Comparison of ENCODE assay signal across 8 mouse cellular contexts in genomic region chr2:78048706-78049055, GRCm38 (mm10).
DNase-seq lines count a peak whose midpoint lies in the region; ATAC-seq lines count a peak whose summit lies in the region.

No protein-coding gene starts in this region.

- DNase-seq in kidney, adult 18-20 months, result no peak
- DNase-seq in forebrain, embryonic 14.5 days (ENCODE audit: low spot score), result no peak
- DNase-seq in right cerebral cortex, postnatal 4 days, result peak; percentile 13
- DNase-seq in MN1 (ENCODE audit: low spot score), result no peak

- peak; percentile 54; the same call in 1 of the 2 replicates for ATAC-seq in kidney, embryonic 14.5 days (ENCODE audit: low FRiP score, low TSS enrichment)
- peak; percentile 48 for ATAC-seq in forebrain, embryonic 14.5 days
- no peak; the same call in 1 of the 2 replicates for ATAC-seq in limb, embryonic 12.5 days (ENCODE audit: insufficient number of reproducible peaks, insufficient read depth, low FRiP score, low TSS enrichment, low read depth)
- ATAC-seq in inflammation-experienced regulatory T-cells, adult 6 months, result no peak

- peak overlapping the region; percentile 49 for H3K4me2 ChIP-seq in kidney, embryonic 14.5 days (replicated peaks; ENCODE audit: low read depth, low read length)
- peak overlapping the region; percentile 45 for H3K4me2 ChIP-seq in forebrain, embryonic 14.5 days (ENCODE audit: low read length)
- peak overlapping the region; percentile 45 for H3K4me2 ChIP-seq in limb, embryonic 12.5 days

- 60% methylated on average over 6 of the region's 6 CpGs for WGBS in kidney, embryonic 14.5 days
- WGBS in forebrain, embryonic 14.5 days, result 67% methylated on average over 6 of the region's 6 CpGs
- 74% methylated on average over 6 of the region's 6 CpGs for WGBS in limb, embryonic 12.5 days

- no peaks in the 10 kb centered on the region for H3K36me3 ChIP-seq in kidney, embryonic 14.5 days (ENCODE audit: control insufficient read depth, insufficient read depth, low read length)
- H3K36me3 ChIP-seq in forebrain, embryonic 14.5 days (ENCODE audit: control insufficient read depth, insufficient read depth, low read length), result no peaks in the 10 kb centered on the region
- H3K36me3 ChIP-seq in limb, embryonic 12.5 days, result no peaks in the 10 kb centered on the region

- H3K9ac ChIP-seq in kidney, embryonic 14.5 days (ENCODE audit: low read depth, low read length), result no peak overlapping the region
- H3K9ac ChIP-seq in forebrain, embryonic 14.5 days (ENCODE audit: low read length), result no peak overlapping the region
- H3K9ac ChIP-seq in limb, embryonic 12.5 days (replicated peaks), result no peak overlapping the region

- no peak overlapping the region for H3K27ac ChIP-seq in kidney, embryonic 14.5 days (ENCODE audit: low read depth, low read length)
- no peak overlapping the region for H3K27ac ChIP-seq in brown adipose tissue, adult 24 weeks (replicated peaks; ENCODE audit: low read depth, low read length)
- no peak overlapping the region for H3K27ac ChIP-seq in forebrain, embryonic 14.5 days (ENCODE audit: low read depth, low read length)
- no peak overlapping the region for H3K27ac ChIP-seq in limb, embryonic 12.5 days

- H3K27me3 ChIP-seq in kidney, embryonic 14.5 days (ENCODE audit: control insufficient read depth, insufficient read depth, low read length), result no peaks in the 10 kb centered on the region
- H3K27me3 ChIP-seq in forebrain, embryonic 14.5 days (replicated peaks; ENCODE audit: control insufficient read depth, insufficient read depth, low read length), result no peaks in the 10 kb centered on the region
- no peaks in the 10 kb centered on the region for H3K27me3 ChIP-seq in limb, embryonic 12.5 days

- H3K9me3 ChIP-seq in kidney, embryonic 14.5 days (ENCODE audit: control insufficient read depth, low read length), result no peaks in the 10 kb centered on the region
- H3K9me3 ChIP-seq in forebrain, embryonic 14.5 days (replicated peaks; ENCODE audit: control insufficient read depth, low read length), result no peaks in the 10 kb centered on the region
- no peaks in the 10 kb centered on the region for H3K9me3 ChIP-seq in limb, embryonic 12.5 days

- no peak overlapping the region for H3K4me3 ChIP-seq in kidney, embryonic 14.5 days (ENCODE audit: low read length)
- peak overlapping the region; percentile 18; the same call in 1 of the 2 replicates for H3K4me3 ChIP-seq in brown adipose tissue, adult 24 weeks (ENCODE audit: insufficient read depth, low read depth, low read length)
- peak overlapping the region; percentile 8; the same call in 1 of the 2 replicates for H3K4me3 ChIP-seq in forebrain, embryonic 14.5 days (ENCODE audit: low read depth, low read length)
- H3K4me3 ChIP-seq in limb, embryonic 12.5 days (replicated peaks), result no peak overlapping the region

- no peaks in the 10 kb centered on the region for H3K4me1 ChIP-seq in kidney, embryonic 14.5 days (ENCODE audit: control insufficient read depth, insufficient read depth, low read length)
- no peaks in the 10 kb centered on the region for H3K4me1 ChIP-seq in brown adipose tissue, adult 24 weeks (ENCODE audit: control insufficient read depth, insufficient read depth, insufficient read length, low read length)
- H3K4me1 ChIP-seq in forebrain, embryonic 14.5 days (ENCODE audit: control insufficient read depth, insufficient read depth, low read length), result no peaks in the 10 kb centered on the region; the same call in 1 of the 2 replicates
- H3K4me1 ChIP-seq in limb, embryonic 12.5 days (replicated peaks), result 0 out of 2 replicates have a peak, but pooled peaks cover 10% of the 10 kb centered on the region

Comparison
In these comparisons a context has a peak if more than half of its experiments do, and no peak if none do; other contexts are left out.
1. ATAC-seq: peak in kidney, embryonic 14.5 days (single experiment) and forebrain, embryonic 14.5 days (single experiment); none in limb, embryonic 12.5 days (single experiment) and inflammation-experienced regulatory T-cells, adult 6 months (single experiment).
2. H3K4me3 ChIP-seq: peak in brown adipose tissue, adult 24 weeks (single experiment) and forebrain, embryonic 14.5 days (single experiment); none in kidney, embryonic 14.5 days (single experiment) and limb, embryonic 12.5 days (single experiment).
3. Peak in every context shown above with its lines, with median percentiles within 50 percentile points of each other: H3K4me2 ChIP-seq.